Mouse (Mus musculus) olfactory bulb, adult 2 months (tissue): ENCODE data around the gene Chek2. TPM values are rescaled to one million over a fixed set of nuclear protein-coding genes. Genes with fewer than 3 reads are reported as not detected.

ENCODE experiments used
- H3K27ac ChIP-seq: fragments of 200-500 bp; 2 replicates; pipeline ENCODE4 v1.5.1; 2012; ENCODE audit warnings: low read depth, low read length; ENCODE audit not compliant: insufficient read depth
- H3K4me1 ChIP-seq: fragments of 200-500 bp; 2 replicates; pipeline ENCODE4 v1.6.1; 2012; ENCODE audit warnings: low read length; ENCODE audit not compliant: control insufficient read depth, insufficient read depth
- H3K4me3 ChIP-seq: fragments of 200-500 bp; 2 replicates; pipeline ENCODE4 v1.5.1; 2012; ENCODE audit warnings: mild to moderate bottlenecking, low read depth, low read length, moderate library complexity; ENCODE audit not compliant: insufficient read depth
- CTCF ChIP-seq: fragments of 200-500 bp; IDR thresholded peaks from 2 replicates; pipeline ENCODE4 v1.5.1; 2012; ENCODE audit warnings: low read depth, mild to moderate bottlenecking, low read length, moderate library complexity; ENCODE audit not compliant: insufficient read depth
- POLR2A ChIP-seq: fragments of 200-500 bp; IDR thresholded peaks from 2 replicates; pipeline ENCODE4 v1.6.1; 2012; ENCODE audit warnings: mild to moderate bottlenecking, low read depth, low read length, moderate library complexity; ENCODE audit not compliant: insufficient read depth
- WGBS: fragments of 180-500 bp; shearing (Covaris S2); methylation state at CpG from one replicate; pipeline ENCODE4 v1.1.7; 2018; 5-methylcytosine and 5-hydroxymethylcytosine counted together
- polyA plus RNA-seq: library from polyadenylated mRNA; stranded (reverse); fragments of >200 nt; gene quantifications from 2 replicates; pipeline ENCODE4 v1.2.4, GENCODE M21; 2012; ENCODE audit warnings: low replicate concordance; ENCODE audit not compliant: missing spikeins, insufficient read depth, insufficient read length

The Chek2 gene
- polyA plus RNA-seq, 1 experiment: not detected

DNA sequence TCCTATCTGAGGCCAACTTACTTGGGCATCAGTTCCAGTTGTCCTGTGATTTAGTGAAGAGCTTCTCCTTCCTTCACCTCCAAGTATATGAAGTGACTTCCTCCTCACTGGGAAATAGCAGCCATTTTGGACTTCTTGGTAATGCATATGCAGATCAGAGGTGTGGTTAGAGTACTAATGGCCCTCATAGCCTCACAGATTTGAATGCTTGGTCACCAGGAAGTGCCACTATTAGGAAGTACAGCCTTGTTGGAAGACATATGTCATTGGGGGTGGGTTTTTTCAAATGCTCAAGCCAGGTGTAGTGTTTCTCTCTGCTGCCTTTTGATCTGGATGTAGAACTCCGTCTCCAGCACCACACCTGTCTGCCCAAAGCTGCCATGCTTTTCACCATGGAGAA, 50.2 kb downstream of the Chek2 start:
- no peak for TF ChIP-seq POLR2A
- 88% methylated on average over 1 of the region's 1 CpGs for WGBS
- Histone ChIP-seq H3K4me1 (no peaks in the 10 kb centered on the region), H3K27ac (no peak overlapping the region), H3K4me3 (no peak overlapping the region)

GRCm38 (mm10) chr5:110890561-110890960, 50.8 kb downstream of the Chek2 start:
- TF ChIP-seq POLR2A (no peak), CTCF (no peak)
- Histone ChIP-seq H3K4me1 (no peaks in the 10 kb centered on the region), H3K27ac (no peak overlapping the region), H3K4me3 (no peak overlapping the region)
- 94% methylated on average over 3 of the region's 3 CpGs for WGBS

DNA sequence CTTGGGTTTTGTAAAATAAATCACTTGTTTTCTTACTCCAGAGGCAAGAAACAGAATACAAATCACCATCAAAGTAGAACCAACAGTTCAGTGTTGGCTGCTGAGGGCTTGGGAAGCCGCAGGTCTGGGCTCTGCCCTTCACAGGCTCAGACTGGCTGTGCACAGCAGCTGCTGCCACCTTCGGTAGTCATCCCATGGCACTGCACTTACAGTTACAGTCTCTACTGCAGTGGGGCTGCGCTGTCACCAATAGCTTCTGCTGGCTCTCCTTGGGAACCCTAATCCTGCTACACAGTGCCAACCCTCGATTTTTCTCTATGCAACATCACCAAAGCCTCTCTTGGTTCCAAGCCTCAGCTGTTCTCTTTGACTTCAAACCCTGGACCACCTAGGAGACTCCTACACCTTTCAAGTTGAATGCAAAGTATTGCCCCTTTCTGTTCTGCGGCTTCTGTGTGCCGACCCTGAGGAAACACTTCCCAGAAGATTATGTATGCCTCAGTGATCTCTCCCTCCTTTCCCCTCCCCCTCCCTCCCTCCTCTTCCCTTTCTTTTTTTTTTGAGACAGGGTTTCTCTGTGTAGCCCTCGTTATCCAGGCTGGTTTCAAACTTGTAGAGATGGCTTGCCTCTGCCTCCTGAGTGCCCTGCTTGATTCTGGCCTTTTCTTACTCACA, 57.5 kb downstream of the Chek2 start:
- Histone ChIP-seq H3K4me3 (no peak overlapping the region), H3K4me1 (no peaks in the 10 kb centered on the region), H3K27ac (no peak overlapping the region)
- 38% methylated on average over 7 of the region's 7 CpGs for WGBS
- TF ChIP-seq CTCF (no peak), POLR2A (no peak)

- no peak overlapping the region for H3K27ac ChIP-seq
- WGBS: 81% methylated on average over 7 of the region's 7 CpGs
- no peak for TF ChIP-seq POLR2A
- TF ChIP-seq CTCF: no peak
- no peak overlapping the region for H3K4me3 ChIP-seq
- H3K4me1 ChIP-seq: no peaks in the 10 kb centered on the region
These were observed 58.4 kb downstream of the Chek2 start for GRCm38 (mm10) chr5:110898169-110898568.

GRCm38 (mm10) chr5:110898785-110899184, 59.0 kb downstream of the Chek2 start:
- TF ChIP-seq CTCF: no peak
- TF ChIP-seq POLR2A: no peak
- Histone ChIP-seq H3K4me1 (no peaks in the 10 kb centered on the region), H3K27ac (no peak overlapping the region), H3K4me3 (no peak overlapping the region)
- WGBS: 93% methylated on average over 4 of the region's 4 CpGs

- H3K4me3 ChIP-seq: no peak overlapping the region
- no peak overlapping the region for H3K27ac ChIP-seq
- no peaks in the 10 kb centered on the region for H3K4me1 ChIP-seq
- TF ChIP-seq CTCF (no peak), POLR2A (no peak)
These were observed 60.6 kb downstream of the Chek2 start for GRCm38 (mm10) chr5:110900331-110900730.

- 100% methylated on average over 1 of the region's 1 CpGs for WGBS
- no peaks in the 10 kb centered on the region for H3K4me1 ChIP-seq
- no peak overlapping the region for H3K27ac ChIP-seq
- H3K4me3 ChIP-seq: no peak overlapping the region
- TF ChIP-seq CTCF (no peak), POLR2A (no peak)
These were observed 66.9 kb downstream of the Chek2 start for GRCm38 (mm10) chr5:110906708-110907107.

GRCm38 (mm10) chr5:110908879-110909278, 69.1 kb downstream of the Chek2 start:
- TF ChIP-seq POLR2A (no peak), CTCF (no peak)
- Histone ChIP-seq H3K4me1 (no peaks in the 10 kb centered on the region), H3K4me3 (no peak overlapping the region), H3K27ac (no peak overlapping the region)

- no peak overlapping the region for H3K4me3 ChIP-seq
- 89% methylated on average over 4 of the region's 4 CpGs for WGBS
These were observed 70.3 kb downstream of the Chek2 start for GRCm38 (mm10) chr5:110909955-110910589.

DNA sequence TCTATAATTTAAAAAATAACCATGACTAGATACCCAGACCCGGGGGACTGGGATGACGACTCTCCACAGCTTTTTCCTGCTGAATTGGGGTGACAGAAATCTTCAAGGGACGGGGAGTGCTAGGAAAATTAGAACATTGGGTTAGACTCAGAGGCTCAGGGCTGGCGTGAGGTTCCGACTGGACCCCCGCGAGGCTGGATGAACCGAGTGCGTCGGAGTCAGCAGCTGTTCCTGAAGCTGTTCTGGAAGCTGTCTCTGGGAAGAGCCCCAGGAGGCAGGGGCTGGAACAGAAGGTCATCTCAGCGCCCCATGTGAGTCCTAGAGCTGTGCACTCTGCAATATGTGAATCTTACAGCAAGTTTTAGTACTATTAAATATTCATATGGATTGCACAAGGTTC, 75.1 kb downstream of the Chek2 start:
- TF ChIP-seq POLR2A (no peak), CTCF (no peak)
- 83% methylated on average over 11 of the region's 11 CpGs for WGBS
- H3K4me3 ChIP-seq: no peak overlapping the region

More at GRCm38 (mm10) chr5:110909955-110910589, 70.3 kb downstream of the Chek2 start:
- no peak for TF ChIP-seq CTCF
- TF ChIP-seq POLR2A: no peak
- Histone ChIP-seq H3K27ac (no peak overlapping the region), H3K4me1 (no peaks in the 10 kb centered on the region)

More for the DNA sequence above, 75.1 kb downstream of the Chek2 start:
- Histone ChIP-seq H3K4me1 (no peaks in the 10 kb centered on the region), H3K27ac (no peak overlapping the region)
